Mouse (Mus musculus): ENCODE measurements at regions not wholly inside any gene's neighbourhood (a gene's known extent, or its start where the extent isn't known, plus 50 kb on each side); places are given as distances from the start of the nearest gene placed in this dataset.
A peak's percentile ranks its signal among the peaks of the same experiment; 100 is the strongest.

GRCm38 (mm10) chr3:51002662-51003061, 221.6 kb upstream of the Noct start:
- H3K27ac ChIP-seq (replicated peaks; ENCODE audit: low read depth, low read length) = no peak overlapping the region
- peak; percentile 28 for DNase-seq
- 38% methylated on average over 6 of the region's 6 CpGs for WGBS

GRCm38 (mm10) chr3:51003506-51004170, 220.6 kb upstream of the Noct start:
- no peak for ATAC-seq (ENCODE audit: low FRiP score, low TSS enrichment)

More at GRCm38 (mm10) chr3:51002662-51003061, 221.6 kb upstream of the Noct start:
- Histone ChIP-seq H3K27me3 (ENCODE audit: control insufficient read depth, insufficient read depth, low read length) (no peaks in the 10 kb centered on the region), H3K36me3 (ENCODE audit: control insufficient read depth, insufficient read depth, low read length) (no peaks in the 10 kb centered on the region), H3K4me1 (ENCODE audit: control insufficient read depth, insufficient read depth, low read length) (0 out of 2 replicates have a peak, but pooled peaks cover 7% of the 10 kb centered on the region), H3K4me2 (ENCODE audit: low read length) (no peak overlapping the region), H3K9ac (replicated peaks; ENCODE audit: low read length) (no peak overlapping the region), H3K4me3 (replicated peaks; ENCODE audit: low read depth, low read length) (no peak overlapping the region), H3K9me3 (ENCODE audit: control insufficient read depth, low read length) (no peaks in the 10 kb centered on the region)
- no peak for ATAC-seq (ENCODE audit: low FRiP score, low TSS enrichment)

GRCm38 (mm10) chr3:51004216-51004615, 220.0 kb upstream of the Noct start:
- no peaks in the 10 kb centered on the region for H3K9me3 ChIP-seq (ENCODE audit: control insufficient read depth, low read length)
- H3K27ac ChIP-seq (replicated peaks; ENCODE audit: low read depth, low read length) = no peak overlapping the region
- no peak for DNase-seq
- H3K36me3 ChIP-seq (ENCODE audit: control insufficient read depth, insufficient read depth, low read length) = no peaks in the 10 kb centered on the region
- no peak overlapping the region for H3K4me2 ChIP-seq (ENCODE audit: low read length)
- H3K27me3 ChIP-seq (ENCODE audit: control insufficient read depth, insufficient read depth, low read length) = no peaks in the 10 kb centered on the region
- H3K9ac ChIP-seq (replicated peaks; ENCODE audit: low read length) = no peak overlapping the region
- no peak for ATAC-seq (ENCODE audit: low FRiP score, low TSS enrichment)
- 0 out of 2 replicates have a peak, but pooled peaks cover 7% of the 10 kb centered on the region for H3K4me1 ChIP-seq (ENCODE audit: control insufficient read depth, insufficient read depth, low read length)
- WGBS = 83% methylated on average over 1 of the region's 1 CpGs
- no peak overlapping the region for H3K4me3 ChIP-seq (replicated peaks; ENCODE audit: low read depth, low read length)

More at GRCm38 (mm10) chr3:51003506-51004170, 220.6 kb upstream of the Noct start:
- Histone ChIP-seq H3K4me3 (replicated peaks; ENCODE audit: low read depth, low read length) (no peak overlapping the region), H3K36me3 (ENCODE audit: control insufficient read depth, insufficient read depth, low read length) (no peaks in the 10 kb centered on the region), H3K27ac (replicated peaks; ENCODE audit: low read depth, low read length) (no peak overlapping the region), H3K9me3 (ENCODE audit: control insufficient read depth, low read length) (no peaks in the 10 kb centered on the region), H3K4me1 (ENCODE audit: control insufficient read depth, insufficient read depth, low read length) (0 out of 2 replicates have a peak, but pooled peaks cover 7% of the 10 kb centered on the region), H3K9ac (replicated peaks; ENCODE audit: low read length) (no peak overlapping the region), H3K4me2 (ENCODE audit: low read length) (no peak overlapping the region), H3K27me3 (ENCODE audit: control insufficient read depth, insufficient read depth, low read length) (no peaks in the 10 kb centered on the region)
- 63% methylated on average over 8 of the region's 8 CpGs for WGBS
- no peak for DNase-seq

GRCm38 (mm10) chr3:51009098-51009497, 215.1 kb upstream of the Noct start:
- H3K4me3 ChIP-seq (replicated peaks; ENCODE audit: low read depth, low read length) = no peak overlapping the region
- DNase-seq (no peak), ATAC-seq (ENCODE audit: low FRiP score, low TSS enrichment) (no peak)
- H3K27me3 ChIP-seq (ENCODE audit: control insufficient read depth, insufficient read depth, low read length) = no peaks in the 10 kb centered on the region
- WGBS = 88% methylated on average over 5 of the region's 5 CpGs
- no peaks in the 10 kb centered on the region for H3K9me3 ChIP-seq (ENCODE audit: control insufficient read depth, low read length)
- no peak overlapping the region for H3K27ac ChIP-seq (replicated peaks; ENCODE audit: low read depth, low read length)
- no peaks in the 10 kb centered on the region for H3K36me3 ChIP-seq (ENCODE audit: control insufficient read depth, insufficient read depth, low read length)
- no peak overlapping the region for H3K4me2 ChIP-seq (ENCODE audit: low read length)
- no peaks in the 10 kb centered on the region for H3K4me1 ChIP-seq (ENCODE audit: control insufficient read depth, insufficient read depth, low read length)
- no peak overlapping the region for H3K9ac ChIP-seq (replicated peaks; ENCODE audit: low read length)

GRCm38 (mm10) chr3:51019650-51020346, 204.4 kb upstream of the Noct start:
- H3K9me3 ChIP-seq (ENCODE audit: control insufficient read depth, low read length) = peaks cover 2% of the 10 kb centered on the region; the same call in 1 of the 2 replicates

GRCm38 (mm10) chr3:51024655-51025054, 199.6 kb upstream of the Noct start:
- H3K4me2 ChIP-seq (ENCODE audit: low read length) = no peak overlapping the region
- H3K4me3 ChIP-seq (replicated peaks; ENCODE audit: low read depth, low read length) = no peak overlapping the region
- no peaks in the 10 kb centered on the region for H3K4me1 ChIP-seq (ENCODE audit: control insufficient read depth, insufficient read depth, low read length)
- no peak overlapping the region for H3K27ac ChIP-seq (replicated peaks; ENCODE audit: low read depth, low read length)
- WGBS = 23% methylated on average over 6 of the region's 6 CpGs
- H3K27me3 ChIP-seq (ENCODE audit: control insufficient read depth, insufficient read depth, low read length) = no peaks in the 10 kb centered on the region
- ATAC-seq (ENCODE audit: low FRiP score, low TSS enrichment) (no peak), DNase-seq (no peak)
- H3K36me3 ChIP-seq (ENCODE audit: control insufficient read depth, insufficient read depth, low read length) = no peaks in the 10 kb centered on the region
- no peak overlapping the region for H3K9ac ChIP-seq (replicated peaks; ENCODE audit: low read length)
- peaks cover 2% of the 10 kb centered on the region; the same call in 1 of the 2 replicates for H3K9me3 ChIP-seq (ENCODE audit: control insufficient read depth, low read length)

More at GRCm38 (mm10) chr3:51019650-51020346, 204.4 kb upstream of the Noct start:
- no peaks in the 10 kb centered on the region for H3K4me1 ChIP-seq (ENCODE audit: control insufficient read depth, insufficient read depth, low read length)
- H3K27me3 ChIP-seq (ENCODE audit: control insufficient read depth, insufficient read depth, low read length) = no peaks in the 10 kb centered on the region
- no peak for ATAC-seq (ENCODE audit: low FRiP score, low TSS enrichment)
- no peak overlapping the region for H3K27ac ChIP-seq (replicated peaks; ENCODE audit: low read depth, low read length)
- DNase-seq = peak; percentile 21
- 65% methylated on average over 10 of the region's 10 CpGs for WGBS
- H3K4me3 ChIP-seq (replicated peaks; ENCODE audit: low read depth, low read length) = no peak overlapping the region
- H3K4me2 ChIP-seq (ENCODE audit: low read length) = no peak overlapping the region
- H3K9ac ChIP-seq (replicated peaks; ENCODE audit: low read length) = no peak overlapping the region
- no peaks in the 10 kb centered on the region for H3K36me3 ChIP-seq (ENCODE audit: control insufficient read depth, insufficient read depth, low read length)

- no peak for DNase-seq
These were observed 192.4 kb upstream of the Noct start for GRCm38 (mm10) chr3:51031821-51032220.

GRCm38 (mm10) chr3:51033292-51033691, 191.0 kb upstream of the Noct start:
- ATAC-seq (ENCODE audit: low FRiP score, low TSS enrichment) (no peak), DNase-seq (no peak)
- Histone ChIP-seq H3K4me2 (ENCODE audit: low read length) (no peak overlapping the region), H3K27ac (replicated peaks; ENCODE audit: low read depth, low read length) (no peak overlapping the region), H3K9ac (replicated peaks; ENCODE audit: low read length) (no peak overlapping the region), H3K36me3 (ENCODE audit: control insufficient read depth, insufficient read depth, low read length) (no peaks in the 10 kb centered on the region), H3K9me3 (ENCODE audit: control insufficient read depth, low read length) (no peaks in the 10 kb centered on the region), H3K4me1 (ENCODE audit: control insufficient read depth, insufficient read depth, low read length) (no peaks in the 10 kb centered on the region), H3K27me3 (ENCODE audit: control insufficient read depth, insufficient read depth, low read length) (no peaks in the 10 kb centered on the region), H3K4me3 (replicated peaks; ENCODE audit: low read depth, low read length) (no peak overlapping the region)
- WGBS = 93% methylated on average over 2 of the region's 2 CpGs

More at GRCm38 (mm10) chr3:51031821-51032220, 192.4 kb upstream of the Noct start:
- no peak overlapping the region for H3K9ac ChIP-seq (replicated peaks; ENCODE audit: low read length)
- ATAC-seq (ENCODE audit: low FRiP score, low TSS enrichment) = no peak
- no peaks in the 10 kb centered on the region for H3K9me3 ChIP-seq (ENCODE audit: control insufficient read depth, low read length)
- H3K4me2 ChIP-seq (ENCODE audit: low read length) = no peak overlapping the region
- 92% methylated on average over 8 of the region's 8 CpGs for WGBS
- H3K4me3 ChIP-seq (replicated peaks; ENCODE audit: low read depth, low read length) = no peak overlapping the region
- no peaks in the 10 kb centered on the region for H3K4me1 ChIP-seq (ENCODE audit: control insufficient read depth, insufficient read depth, low read length)
- no peaks in the 10 kb centered on the region for H3K36me3 ChIP-seq (ENCODE audit: control insufficient read depth, insufficient read depth, low read length)
- H3K27me3 ChIP-seq (ENCODE audit: control insufficient read depth, insufficient read depth, low read length) = no peaks in the 10 kb centered on the region
- H3K27ac ChIP-seq (replicated peaks; ENCODE audit: low read depth, low read length) = no peak overlapping the region
